ENCODE assay signal across 7 mouse cellular contexts in the genomic region with DNA sequence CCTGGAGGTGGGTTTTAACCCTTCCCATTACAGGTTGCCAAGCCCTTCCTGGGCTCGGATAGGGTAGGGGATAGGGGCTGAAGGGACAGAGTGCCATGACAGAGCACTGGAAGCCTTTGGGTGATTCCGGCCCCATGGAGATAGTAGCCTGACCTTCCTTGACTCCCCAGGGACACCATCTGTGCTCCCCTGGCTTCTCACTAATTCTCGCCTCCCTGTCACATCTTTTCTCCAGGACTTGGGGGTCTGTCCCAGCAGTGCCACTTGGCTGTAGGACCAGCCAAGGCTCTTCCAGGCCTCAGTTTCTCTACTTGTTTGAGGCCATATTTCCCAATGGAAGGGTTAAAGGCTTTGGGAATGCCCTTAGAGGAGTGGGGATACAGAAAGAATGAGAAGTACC. TPM values are rescaled to one million over a fixed set of nuclear protein-coding genes. Genes with fewer than 3 reads are reported as not detected.
A peak's percentile ranks its signal among the peaks of the same experiment; 100 is the strongest.
DNase-seq lines count a peak whose midpoint lies in the region; ATAC-seq and TF ChIP-seq lines count a peak whose summit lies in the region.

No protein-coding gene starts in this region.

- intact Hi-C loops in left cerebral cortex, adult 2 months (cut with DNase I): loop anchor here (1.0 to 10.0 kb wide), 2 partner anchors 24 to 183 kb away; partner anchors contain the start of genes Mphosph9 and Rilpl1
- intact Hi-C loops in left cerebral cortex, postnatal 14 days (cut with DNase I): no loop called here

- peaks cover 27% of the 10 kb centered on the region for H3K4me1 ChIP-seq in embryonic facial prominence, embryonic 15.5 days
- H3K4me1 ChIP-seq in intestine, embryonic 16.5 days (ENCODE audit: control insufficient read depth, insufficient read depth, low read length): peaks cover 20% of the 10 kb centered on the region
- H3K4me1 ChIP-seq in neural tube, embryonic 14.5 days (ENCODE audit: control insufficient read depth, insufficient read depth, low read length): peaks cover 25% of the 10 kb centered on the region

- H3K9me3 ChIP-seq in embryonic facial prominence, embryonic 15.5 days (replicated peaks): no peaks in the 10 kb centered on the region
- H3K9me3 ChIP-seq in intestine, embryonic 16.5 days (ENCODE audit: control insufficient read depth, low read length): no peaks in the 10 kb centered on the region
- no peaks in the 10 kb centered on the region for H3K9me3 ChIP-seq in neural tube, embryonic 14.5 days (ENCODE audit: control insufficient read depth, low read length)

- H3K27ac ChIP-seq in left cerebral cortex, adult 2 months: peak overlapping the region; percentile 95
- peak overlapping the region; percentile 98 for H3K27ac ChIP-seq in embryonic facial prominence, embryonic 15.5 days (replicated peaks)
- peak overlapping the region; percentile 96 for H3K27ac ChIP-seq in intestine, embryonic 16.5 days (ENCODE audit: low read length)
- peak overlapping the region; percentile 94 for H3K27ac ChIP-seq in neural tube, embryonic 14.5 days (ENCODE audit: low read depth, low read length)

- no peaks in the 10 kb centered on the region for H3K27me3 ChIP-seq in embryonic facial prominence, embryonic 15.5 days
- H3K27me3 ChIP-seq in intestine, embryonic 16.5 days (replicated peaks; ENCODE audit: control insufficient read depth, insufficient read depth, low read length): no peaks in the 10 kb centered on the region
- no peaks in the 10 kb centered on the region for H3K27me3 ChIP-seq in neural tube, embryonic 14.5 days (ENCODE audit: control insufficient read depth, insufficient read depth, low read length)

- peak overlapping the region; percentile 70 for H3K4me3 ChIP-seq in left cerebral cortex, adult 2 months
- H3K4me3 ChIP-seq in embryonic facial prominence, embryonic 15.5 days (replicated peaks): peak overlapping the region; percentile 90
- H3K4me3 ChIP-seq in intestine, embryonic 16.5 days (ENCODE audit: low read length): peak overlapping the region; percentile 90
- peak overlapping the region; percentile 87 for H3K4me3 ChIP-seq in neural tube, embryonic 14.5 days (ENCODE audit: low read depth, low read length)

- ATAC-seq in embryonic facial prominence, embryonic 15.5 days (ENCODE audit: insufficient number of reproducible peaks, low FRiP score, low TSS enrichment, low read depth): no peak
- no peak for ATAC-seq in intestine, embryonic 16.5 days
- peak; percentile 9 for ATAC-seq in neural tube, embryonic 14.5 days (ENCODE audit: low read depth)

- DNase-seq in left cerebral cortex, adult 2 months (ENCODE audit: extremely low spot score in 1 of 2, low spot score in 2 of 2): no peak
- DNase-seq in left cerebral cortex, postnatal 14 days (ENCODE audit: low spot score in 2 of 2): no peak
- no peak for DNase-seq in cerebellum, adult 11-12 months
- DNase-seq in thymus, postnatal 10 days (ENCODE audit: low spot score in 2 of 2): no peak

- WGBS in embryonic facial prominence, embryonic 15.5 days: 36% methylated on average over 3 of the region's 3 CpGs
- WGBS in intestine, embryonic 16.5 days: 40% methylated on average over 3 of the region's 3 CpGs
- 22% methylated on average over 3 of the region's 3 CpGs for WGBS in neural tube, embryonic 14.5 days

- H3K9ac ChIP-seq in embryonic facial prominence, embryonic 15.5 days: peak overlapping the region; percentile 97
- H3K9ac ChIP-seq in intestine, embryonic 16.5 days (ENCODE audit: low read depth, low read length): peak overlapping the region; percentile 99
- peak overlapping the region; percentile 97 for H3K9ac ChIP-seq in neural tube, embryonic 14.5 days (replicated peaks; ENCODE audit: low read depth, low read length)

- TF ChIP-seq CTCF in left cerebral cortex, adult 2 months (IDR thresholded peaks at IDR 0.05): no peak

- peak overlapping the region; percentile 89 for H3K4me2 ChIP-seq in embryonic facial prominence, embryonic 15.5 days (replicated peaks)
- H3K4me2 ChIP-seq in intestine, embryonic 16.5 days (ENCODE audit: low read depth, low read length): peak overlapping the region; percentile 96
- peak overlapping the region; percentile 97 for H3K4me2 ChIP-seq in neural tube, embryonic 14.5 days (ENCODE audit: low read depth, low read length)

- H3K36me3 ChIP-seq in embryonic facial prominence, embryonic 15.5 days: peaks cover 21% of the 10 kb centered on the region
- H3K36me3 ChIP-seq in intestine, embryonic 16.5 days (ENCODE audit: control insufficient read depth, insufficient read depth, low read length): peaks cover 13% of the 10 kb centered on the region
- H3K36me3 ChIP-seq in neural tube, embryonic 14.5 days (ENCODE audit: control insufficient read depth, insufficient read depth, low read length): peaks cover 22% of the 10 kb centered on the region; the same call in 1 of the 2 replicates

RNA-seq across cellular contexts. Expression of gene Cdk2ap1, which starts 11.3 kb away (rescaled TPM):
- total RNA-seq in left cerebral cortex, adult 2 months (2021): 100 to 1,000 TPM; 163 to 170 TPM
- 100 to 1,000 TPM; 125 to 141 TPM for total RNA-seq in left cerebral cortex, postnatal 14 days (2021)
- polyA plus RNA-seq in embryonic facial prominence, embryonic 15.5 days (2015; fragmentation: Nextera tagmentation; extraction: Ambion mirVana): 48.7 and 66.6 TPM in 2 replicates
- 17.8 and 21.1 TPM in 2 replicates for polyA plus RNA-seq in intestine, embryonic 16.5 days (2015; fragmentation: Nextera tagmentation; extraction: Ambion mirVana)
- 68.5 and 72.5 TPM in 2 replicates for polyA plus RNA-seq in neural tube, embryonic 14.5 days (2014; fragmentation: Nextera tagmentation; extraction: Ambion mirVana)

RNA-seq across cellular contexts. Expression of gene 2810006K23Rik, which starts 23.7 kb away (rescaled TPM):
- 10 to 100 TPM; 13.2 to 13.6 TPM for total RNA-seq in left cerebral cortex, adult 2 months (2021)
- total RNA-seq in left cerebral cortex, postnatal 14 days (2021): 10 to 100 TPM; 13.7 to 15.2 TPM
- 16.9 and 17.8 TPM in 2 replicates for polyA plus RNA-seq in embryonic facial prominence, embryonic 15.5 days (2015; fragmentation: Nextera tagmentation; extraction: Ambion mirVana)
- polyA plus RNA-seq in intestine, embryonic 16.5 days (2015; fragmentation: Nextera tagmentation; extraction: Ambion mirVana): 13.6 and 14.9 TPM in 2 replicates
- 8.2 and 12.7 TPM in 2 replicates for polyA plus RNA-seq in neural tube, embryonic 14.5 days (2014; fragmentation: Nextera tagmentation; extraction: Ambion mirVana)

RNA-seq across cellular contexts. Expression of gene Mphosph9, which starts 23.8 kb away (rescaled TPM):
- 10 to 100 TPM; 20.9 to 23.1 TPM for total RNA-seq in left cerebral cortex, adult 2 months (2021)
- total RNA-seq in left cerebral cortex, postnatal 14 days (2021): 10 to 100 TPM; 17.5 to 18.9 TPM
- 6.8 and 9.6 TPM in 2 replicates for polyA plus RNA-seq in embryonic facial prominence, embryonic 15.5 days (2015; fragmentation: Nextera tagmentation; extraction: Ambion mirVana)
- 5.6 and 6.6 TPM in 2 replicates for polyA plus RNA-seq in intestine, embryonic 16.5 days (2015; fragmentation: Nextera tagmentation; extraction: Ambion mirVana)
- 15.8 and 18.8 TPM in 2 replicates for polyA plus RNA-seq in neural tube, embryonic 14.5 days (2014; fragmentation: Nextera tagmentation; extraction: Ambion mirVana)
